Mouse (Mus musculus) midbrain, embryonic 11.5 days (tissue): Measurements from ENCODE around the gene Raf1. TPM values are rescaled to one million over a fixed set of nuclear protein-coding genes. Genes with fewer than 3 reads are reported as not detected.

Experiments
- ATAC-seq: fragments of 200-750 bp; cut with Nextera tagmentation; 2 replicates; pipeline ENCODE4 v1.8.0; 2017; ENCODE audit warnings: moderate TSS enrichment, moderate library complexity; ENCODE audit not compliant: low FRiP score
- DNase-seq: peaks from one replicate; pipeline ENCODE4 v3.0.0; 2015; ENCODE audit warnings: low spot score; ENCODE audit errors: missing footprints
- H3K27ac ChIP-seq: fragments of 300-500 bp; sonication (generic); 2 replicates; pipeline ENCODE4 v1.5.1; 2014; ENCODE audit warnings: low read depth, low read length
- H3K27me3 ChIP-seq: fragments of 300-500 bp; sonication (generic); 2 replicates; pipeline ENCODE4 v1.6.1; 2014; ENCODE audit warnings: mild to moderate bottlenecking, low read length, moderate library complexity, mixed read lengths; ENCODE audit not compliant: control insufficient read depth, insufficient read depth
- H3K36me3 ChIP-seq: fragments of 300-500 bp; sonication (generic); 2 replicates; pipeline ENCODE4 v1.6.1; 2014; ENCODE audit warnings: mild to moderate bottlenecking, low read length, moderate library complexity, mixed read lengths; ENCODE audit not compliant: control insufficient read depth, insufficient read depth
- H3K4me1 ChIP-seq: fragments of 300-500 bp; sonication (generic); 2 replicates; pipeline ENCODE4 v1.6.1; 2014; ENCODE audit warnings: low read length; ENCODE audit not compliant: control insufficient read depth, insufficient read depth
- H3K4me2 ChIP-seq: fragments of 300-500 bp; sonication (generic); 2 replicates; pipeline ENCODE4 v1.6.1; 2014; ENCODE audit warnings: mild to moderate bottlenecking, moderate library complexity
- H3K4me3 ChIP-seq: fragments of 300-500 bp; sonication (generic); 2 replicates; pipeline ENCODE4 v1.5.1; 2014; ENCODE audit warnings: low read depth, low read length
- H3K9ac ChIP-seq: fragments of 300-500 bp; sonication (generic); 2 replicates; pipeline ENCODE4 v1.6.1; 2014; ENCODE audit warnings: low read length
- H3K9me3 ChIP-seq: fragments of 300-500 bp; sonication (generic); 2 replicates; pipeline ENCODE4 v1.6.1; 2016; ENCODE audit warnings: low read length; ENCODE audit not compliant: control insufficient read depth
- WGBS: fragments of 180-500 bp; shearing (Covaris S2); extraction: QIAGEN DNeasy Blood & Tissue Kit; methylation state at CpG from one replicate; pipeline ENCODE4 v1.1.7; 2014; 5-methylcytosine and 5-hydroxymethylcytosine counted together
- polyA plus RNA-seq: library from polyadenylated mRNA; unstranded; fragments of >200 nt; fragmentation: Nextera tagmentation; extraction: Ambion mirVana; gene quantifications from 2 replicates; pipeline ENCODE4 v1.2.1, GENCODE M21; 2014

Gene Raf1
- polyA plus RNA-seq, 1 experiment from 2014 or later: 141 TPM

- H3K27ac ChIP-seq: no peak within 1 kb of the TSS
- H3K4me1 ChIP-seq: no peaks in the 10 kb centered on the region
- no peak for DNase-seq
- H3K4me3 ChIP-seq: no peak within 1 kb of the TSS
- 65% methylated on average over 5 of the region's 5 CpGs for WGBS
- no peaks in the 10 kb centered on the region for H3K9me3 ChIP-seq
- ATAC-seq: no peak
- no peaks in the 10 kb centered on the region for H3K36me3 ChIP-seq
- H3K4me2 ChIP-seq: no peak within 1 kb of the TSS
- no peaks in the 10 kb centered on the region for H3K27me3 ChIP-seq
- no peak within 1 kb of the TSS for H3K9ac ChIP-seq
These were observed 84.0 kb downstream of the Raf1 start, which contains the start of gene Mkrn2os for GRCm38 (mm10) chr6:115592458-115592857. Gene Mkrn2os, minus strand, starts transcription at chr6:115592576.

- DNase-seq (no peak), ATAC-seq (no peak)
- Histone ChIP-seq H3K27me3 (no peaks in the 10 kb centered on the region), H3K4me3 (no peak overlapping the region), H3K4me1 (no peaks in the 10 kb centered on the region), H3K9ac (no peak overlapping the region), H3K36me3 (no peaks in the 10 kb centered on the region), H3K27ac (no peak overlapping the region), H3K4me2 (no peak overlapping the region), H3K9me3 (no peaks in the 10 kb centered on the region)
- 89% methylated on average over 19 of the region's 19 CpGs for WGBS
These were observed 84.6 kb downstream of the Raf1 start for GRCm38 (mm10) chr6:115591692-115592359.

- no peaks in the 10 kb centered on the region for H3K9me3 ChIP-seq
These were observed 90.1 kb downstream of the Raf1 start for GRCm38 (mm10) chr6:115586321-115586720.

GRCm38 (mm10) chr6:115584176-115584575, 92.3 kb downstream of the Raf1 start:
- H3K9me3 ChIP-seq: no peaks in the 10 kb centered on the region
- no peak for ATAC-seq
- WGBS: 79% methylated on average over 3 of the region's 3 CpGs

More at GRCm38 (mm10) chr6:115586321-115586720, 90.1 kb downstream of the Raf1 start:
- H3K27ac ChIP-seq: no peak overlapping the region
- H3K4me1 ChIP-seq: no peaks in the 10 kb centered on the region
- ATAC-seq (no peak), DNase-seq (no peak)
- H3K4me3 ChIP-seq: no peak overlapping the region
- H3K9ac ChIP-seq: no peak overlapping the region
- WGBS: 89% methylated on average over 10 of the region's 10 CpGs
- no peaks in the 10 kb centered on the region for H3K36me3 ChIP-seq
- H3K4me2 ChIP-seq: no peak overlapping the region
- H3K27me3 ChIP-seq: no peaks in the 10 kb centered on the region

GRCm38 (mm10) chr6:115583430-115584125, 92.9 kb downstream of the Raf1 start:
- no peaks in the 10 kb centered on the region for H3K36me3 ChIP-seq
- no peak overlapping the region for H3K4me3 ChIP-seq
- H3K9ac ChIP-seq: no peak overlapping the region
- no peaks in the 10 kb centered on the region for H3K9me3 ChIP-seq
- no peak for ATAC-seq
- no peak for DNase-seq
- H3K4me2 ChIP-seq: no peak overlapping the region
- no peaks in the 10 kb centered on the region for H3K27me3 ChIP-seq
- no peaks in the 10 kb centered on the region for H3K4me1 ChIP-seq
- H3K27ac ChIP-seq: no peak overlapping the region
- 80% methylated on average over 6 of the region's 6 CpGs for WGBS

More at GRCm38 (mm10) chr6:115584176-115584575, 92.3 kb downstream of the Raf1 start:
- Histone ChIP-seq H3K27me3 (no peaks in the 10 kb centered on the region), H3K9ac (no peak overlapping the region), H3K4me3 (no peak overlapping the region), H3K27ac (no peak overlapping the region), H3K4me1 (no peaks in the 10 kb centered on the region), H3K36me3 (no peaks in the 10 kb centered on the region), H3K4me2 (no peak overlapping the region)
- DNase-seq: no peak

GRCm38 (mm10) chr6:115582328-115583115, 93.9 kb downstream of the Raf1 start:
- Histone ChIP-seq H3K27me3 (no peaks in the 10 kb centered on the region), H3K9ac (no peak overlapping the region), H3K36me3 (peaks cover 4% of the 10 kb centered on the region), H3K27ac (no peak overlapping the region), H3K4me2 (no peak overlapping the region), H3K4me1 (no peaks in the 10 kb centered on the region), H3K9me3 (no peaks in the 10 kb centered on the region), H3K4me3 (no peak overlapping the region)
- ATAC-seq (no peak), DNase-seq (no peak)
- 80% methylated on average over 10 of the region's 10 CpGs for WGBS

- Histone ChIP-seq H3K36me3 (peaks cover 13% of the 10 kb centered on the region), H3K4me3 (no peak overlapping the region), H3K27me3 (no peaks in the 10 kb centered on the region), H3K4me1 (no peaks in the 10 kb centered on the region), H3K4me2 (no peak overlapping the region), H3K9me3 (no peaks in the 10 kb centered on the region), H3K27ac (no peak overlapping the region), H3K9ac (no peak overlapping the region)
- no peak for DNase-seq
- ATAC-seq: no peak
- 82% methylated on average over 3 of the region's 3 CpGs for WGBS
These were observed 95.6 kb downstream of the Raf1 start for GRCm38 (mm10) chr6:115580810-115581209.

- H3K4me2 ChIP-seq: no peak overlapping the region
- no peak overlapping the region for H3K27ac ChIP-seq
- no peak for ATAC-seq
- no peaks in the 10 kb centered on the region for H3K9me3 ChIP-seq
- H3K4me1 ChIP-seq: no peaks in the 10 kb centered on the region
- peaks cover 13% of the 10 kb centered on the region for H3K36me3 ChIP-seq
- H3K9ac ChIP-seq: no peak overlapping the region
- no peaks in the 10 kb centered on the region for H3K27me3 ChIP-seq
- no peak for DNase-seq
- no peak overlapping the region for H3K4me3 ChIP-seq
- 94% methylated on average over 9 of the region's 9 CpGs for WGBS
These were observed 98.5 kb downstream of the Raf1 start for GRCm38 (mm10) chr6:115577941-115578340.

- WGBS: 93% methylated on average over 5 of the region's 5 CpGs
These were observed 99.0 kb downstream of the Raf1 start for GRCm38 (mm10) chr6:115577407-115577806.

More at GRCm38 (mm10) chr6:115577407-115577806, 99.0 kb downstream of the Raf1 start:
- Histone ChIP-seq H3K4me2 (no peak overlapping the region), H3K4me1 (no peaks in the 10 kb centered on the region), H3K27me3 (no peaks in the 10 kb centered on the region), H3K9me3 (no peaks in the 10 kb centered on the region), H3K4me3 (no peak overlapping the region), H3K9ac (no peak overlapping the region), H3K36me3 (peaks cover 13% of the 10 kb centered on the region), H3K27ac (no peak overlapping the region)
- ATAC-seq (no peak), DNase-seq (no peak)
